Mouse (Mus musculus): ENCODE measurements around the gene Serpinb1b.
"Not testable (repeated sequence)": the region's sequence is repeated elsewhere in the genome, so short reads cannot be mapped to it uniquely, and the experiment has no call there.

Gene Serpinb1b

GRCm38 (mm10) chr13:33078056-33078705 lies at the start of gene Serpinb1b:
Gene Serpinb1b, plus strand, starts transcription at chr13:33078575.
- no peak for DNase-seq (ENCODE audit: low read depth, low spot score)

DNA sequence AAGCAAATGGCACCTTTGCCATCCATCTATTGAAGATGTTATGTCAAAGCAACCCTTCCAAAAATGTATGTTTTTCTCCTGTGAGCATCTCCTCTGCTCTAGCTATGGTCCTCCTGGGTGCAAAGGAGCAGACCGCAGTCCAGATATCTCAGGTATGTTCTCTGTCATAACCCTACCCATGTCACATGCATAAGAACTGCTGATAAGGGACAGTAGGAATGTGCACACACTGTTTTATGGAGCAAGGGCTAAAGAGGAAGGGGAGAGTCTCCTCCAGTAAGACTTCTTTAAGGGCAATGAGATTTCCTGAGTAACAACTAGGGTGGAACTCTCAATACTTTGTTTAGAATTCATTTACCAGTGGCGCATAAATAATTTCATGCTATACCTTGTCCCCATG lies 48.9 kb upstream of the Serpinb1b start:
- not testable (repeated sequence) for DNase-seq (ENCODE audit: low read depth, low spot score)

DNA sequence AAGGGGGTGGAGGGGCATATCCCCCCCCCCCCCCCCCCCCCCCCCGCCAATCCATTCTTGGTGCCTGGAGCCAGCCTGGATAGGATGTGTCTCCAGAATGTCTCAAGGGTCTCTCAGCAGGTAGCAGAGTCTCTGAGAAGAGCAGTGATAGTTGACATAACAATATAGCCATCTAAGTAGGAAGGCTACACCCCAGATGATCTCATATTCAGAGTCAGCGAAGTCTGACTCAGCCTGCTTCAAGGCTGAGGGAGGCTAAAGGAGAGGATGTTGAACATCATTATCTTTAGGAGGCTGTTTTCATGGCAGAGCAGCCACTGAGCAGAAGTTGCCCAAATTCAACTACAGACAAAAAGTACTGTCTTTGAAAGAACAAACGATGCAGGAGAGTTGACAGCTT lies 48.1 kb upstream of the Serpinb1b start:
- no peak for DNase-seq (ENCODE audit: low read depth, low spot score)

GRCm38 (mm10) chr13:33035506-33035905 lies 42.9 kb upstream of the Serpinb1b start:
- no peak for DNase-seq (ENCODE audit: low read depth, low spot score)

DNA sequence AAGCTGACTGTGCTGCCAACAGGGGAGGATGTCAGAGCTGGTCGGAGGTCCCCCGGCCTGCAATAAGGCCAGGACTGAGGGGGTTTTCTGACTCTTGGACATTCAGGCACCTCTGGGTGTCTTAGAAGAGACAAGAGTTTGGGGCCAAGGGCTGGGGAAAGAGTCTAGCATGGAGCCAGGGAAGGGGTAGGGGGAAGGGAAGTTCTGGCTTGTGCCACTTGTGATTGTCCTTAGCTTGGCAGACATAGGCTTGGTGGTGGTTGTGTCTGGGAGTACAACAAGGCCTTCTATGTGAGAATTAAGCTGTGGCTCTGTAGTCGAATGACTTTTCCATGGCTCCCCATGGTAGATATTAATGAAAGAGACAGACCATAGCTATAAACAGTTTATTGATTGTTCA lies 34.8 kb upstream of the Serpinb1b start:
- no peak for DNase-seq (ENCODE audit: low read depth, low spot score)

DNA sequence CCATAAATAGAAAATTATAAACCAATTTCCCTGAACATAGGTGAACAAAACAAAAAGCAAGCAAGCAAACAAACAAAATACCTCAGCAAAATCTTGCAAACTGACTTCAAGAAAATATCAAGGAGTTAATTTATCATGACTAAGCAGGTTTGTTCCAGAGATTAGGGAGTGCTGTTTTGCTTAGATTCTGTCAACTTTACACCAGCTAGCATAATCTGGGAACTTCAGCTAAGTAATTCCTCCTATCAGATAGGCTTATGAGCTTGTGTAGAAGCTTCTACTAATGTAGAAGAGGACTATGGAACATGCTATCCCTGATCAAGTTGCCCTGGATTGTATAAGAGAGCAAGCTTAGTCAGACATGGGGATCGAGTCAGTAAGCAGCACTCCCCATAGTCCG lies 31.1 kb upstream of the Serpinb1b start:
- no peak for DNase-seq (ENCODE audit: low read depth, low spot score)

DNA sequence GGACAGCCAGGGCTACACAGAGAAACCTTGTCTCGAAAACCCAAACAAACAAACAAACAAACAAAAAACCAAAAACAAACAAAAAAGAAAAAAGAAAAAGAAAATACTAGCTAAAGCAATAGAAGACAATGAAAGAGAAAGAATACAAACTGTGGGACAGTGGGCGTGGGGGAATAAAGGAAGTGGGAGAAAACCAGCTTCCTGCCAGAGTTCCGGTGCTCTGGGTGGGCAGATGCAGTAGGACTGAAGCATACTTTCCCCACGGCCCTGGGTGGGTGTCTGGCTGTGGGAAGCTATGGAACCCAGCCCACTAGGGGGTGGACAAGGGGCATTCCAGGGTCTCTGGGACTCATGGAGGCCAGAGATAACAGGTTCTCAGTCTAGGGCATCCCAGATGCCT lies 30.2 kb upstream of the Serpinb1b start:
- no peak for DNase-seq (ENCODE audit: low read depth, low spot score)

GRCm38 (mm10) chr13:33051697-33052096 lies 26.7 kb upstream of the Serpinb1b start:
- no peak for DNase-seq (ENCODE audit: low read depth, low spot score)

DNA sequence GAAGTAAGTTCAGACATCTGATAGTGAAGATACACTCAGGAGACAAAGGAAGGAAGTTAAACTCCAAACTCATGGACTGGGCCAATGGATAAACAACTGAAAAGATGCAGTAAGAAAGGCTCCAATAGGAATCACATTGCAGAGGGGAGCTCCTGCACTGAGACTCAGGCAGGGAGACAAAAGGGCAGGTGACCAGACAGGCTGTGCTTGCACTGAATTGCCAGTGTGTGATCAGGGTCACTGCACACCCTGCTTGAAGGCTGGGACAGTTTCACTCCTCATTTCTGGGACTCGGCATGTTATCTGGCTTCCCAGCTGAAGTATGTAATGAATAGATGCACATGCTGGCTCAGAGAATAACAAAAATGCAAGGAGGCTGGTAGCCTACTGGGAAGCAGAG lies 15.3 kb upstream of the Serpinb1b start:
- DNase-seq (ENCODE audit: low read depth, low spot score) = no peak

GRCm38 (mm10) chr13:33067387-33067977 lies 10.9 kb upstream of the Serpinb1b start:
- no peak for DNase-seq (ENCODE audit: low read depth, low spot score)

DNA sequence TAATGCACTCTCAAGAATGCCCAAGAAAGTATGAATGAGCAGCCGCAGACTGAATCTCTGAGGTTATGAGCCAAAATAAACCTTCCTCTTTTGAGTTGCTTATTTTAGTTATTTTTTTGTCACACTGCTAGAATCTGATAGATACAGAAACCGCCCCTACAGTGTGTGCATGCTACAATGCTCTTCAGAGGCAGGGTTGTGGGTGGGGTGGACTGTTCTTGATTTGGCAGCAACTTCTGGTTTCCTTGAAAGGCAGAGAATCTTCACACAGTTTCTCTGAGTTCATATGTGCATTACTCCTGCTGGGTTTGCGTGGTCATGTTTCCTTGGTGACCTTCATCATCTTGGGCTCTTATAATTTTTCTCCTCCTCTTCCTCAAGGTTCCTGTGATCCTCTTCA lies 10.2 kb upstream of the Serpinb1b start:
- no peak for DNase-seq (ENCODE audit: low read depth, low spot score)

- DNase-seq (ENCODE audit: low read depth, low spot score) = no peak
These were observed 6.6 kb upstream of the Serpinb1b start for GRCm38 (mm10) chr13:33071776-33072175.

DNA sequence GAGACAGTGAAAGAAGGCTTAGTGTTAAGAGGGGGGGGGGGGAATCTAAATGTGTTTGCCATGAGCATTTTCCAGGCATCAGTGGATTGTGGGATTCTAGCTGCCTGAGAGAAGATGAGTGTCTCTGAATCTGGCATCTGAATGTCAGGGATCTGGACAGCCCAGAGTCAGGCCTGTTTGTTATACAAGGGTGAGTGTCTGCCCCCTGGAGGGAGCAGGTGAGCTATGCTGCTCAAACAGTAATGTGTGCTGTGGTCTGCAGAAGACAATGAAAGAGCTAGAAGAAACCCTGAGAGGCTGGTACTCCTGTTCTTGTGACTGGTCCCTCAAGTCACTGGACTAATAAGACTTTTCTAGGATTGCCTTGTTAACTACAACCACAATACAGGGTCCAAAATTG lies 4.3 kb upstream of the Serpinb1b start:
- no peak for DNase-seq (ENCODE audit: low read depth, low spot score)

DNA sequence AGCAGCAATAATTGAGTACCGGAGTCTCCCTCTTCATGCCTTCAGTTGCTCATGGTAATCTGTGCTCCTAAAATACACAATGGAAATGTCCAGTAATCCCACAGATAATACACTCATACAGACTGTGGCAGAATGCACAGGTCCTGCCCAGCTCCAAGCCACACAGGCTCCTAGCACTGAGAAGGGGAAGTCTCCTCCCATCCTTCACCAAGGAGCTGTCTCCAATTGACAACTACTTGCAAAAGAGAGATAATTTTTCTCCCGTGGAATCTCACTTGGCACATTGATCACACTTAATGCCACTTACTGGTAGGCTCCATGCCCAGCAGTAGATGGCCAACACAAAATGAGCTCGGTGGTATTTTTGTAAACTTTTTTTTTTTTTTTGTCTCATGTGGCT lies 2.1 kb upstream of the Serpinb1b start:
- no peak for DNase-seq (ENCODE audit: low read depth, low spot score)

- DNase-seq (ENCODE audit: low read depth, low spot score) = no peak
These were observed 1.2 kb upstream of the Serpinb1b start for GRCm38 (mm10) chr13:33077026-33077685.

- no peak for DNase-seq (ENCODE audit: low read depth, low spot score)
These were observed 1.0 kb downstream of the Serpinb1b start for GRCm38 (mm10) chr13:33079391-33079790.

DNA sequence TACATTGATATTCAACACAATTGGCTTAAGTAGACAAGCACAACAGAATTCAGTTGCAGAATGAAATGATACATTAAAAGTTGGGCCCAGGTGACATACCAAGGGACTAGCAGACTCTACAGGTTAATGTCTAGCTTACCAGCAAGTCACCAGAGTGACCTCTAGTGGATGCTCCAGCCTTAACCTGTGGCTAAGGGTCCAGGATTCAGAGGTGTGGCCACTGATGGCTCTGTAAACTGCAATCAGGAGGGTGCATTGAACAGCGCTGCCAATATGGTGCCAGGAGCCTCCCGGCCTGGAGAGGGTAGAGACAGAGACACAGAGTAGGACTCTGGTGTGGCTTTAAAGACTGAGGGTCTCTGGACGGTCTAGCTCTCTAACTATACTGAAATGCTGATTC lies 2.0 kb downstream of the Serpinb1b start:
- DNase-seq (ENCODE audit: low read depth, low spot score) = no peak

- no peak for DNase-seq (ENCODE audit: low read depth, low spot score)
These were observed 5.5 kb downstream of the Serpinb1b start for GRCm38 (mm10) chr13:33083834-33084233.

DNA sequence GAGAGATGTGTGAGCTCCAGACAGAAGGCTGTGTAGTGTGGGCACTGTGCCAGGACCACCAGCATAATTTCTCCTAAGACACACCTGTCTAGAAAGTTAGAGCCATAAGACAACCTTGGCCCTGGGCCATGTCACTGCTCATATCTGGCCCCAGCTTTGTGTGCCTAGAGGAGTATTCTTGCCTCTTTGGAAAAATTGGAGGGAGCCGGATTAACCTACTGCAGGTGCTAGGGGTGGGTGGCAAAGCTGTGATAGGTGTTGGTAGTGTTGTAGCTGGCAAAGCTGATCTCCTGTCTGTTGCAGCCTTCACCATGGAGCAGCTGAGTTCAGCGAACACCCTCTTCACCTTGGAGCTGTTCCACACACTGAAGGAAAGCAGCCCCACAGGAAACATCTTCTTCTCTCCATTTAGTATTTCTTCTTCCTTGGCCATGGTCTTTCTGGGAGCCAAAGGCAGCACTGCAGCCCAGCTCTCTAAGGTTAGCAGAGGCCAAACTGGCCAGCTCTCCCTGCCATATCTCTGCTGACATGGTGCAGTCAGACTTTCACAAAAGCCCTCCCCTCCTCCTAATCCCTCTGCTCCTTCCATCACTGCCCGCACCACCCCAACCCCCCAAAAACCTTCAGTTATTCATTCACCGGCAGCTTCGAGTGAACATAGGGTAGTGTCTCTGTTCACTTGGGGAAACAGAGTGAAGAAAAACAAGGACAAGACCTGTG lies 6.8 kb downstream of the Serpinb1b start:
- no peak for DNase-seq (ENCODE audit: low read depth, low spot score)

GRCm38 (mm10) chr13:33085695-33086432 lies 7.5 kb downstream of the Serpinb1b start:
- no peak for DNase-seq (ENCODE audit: low read depth, low spot score)

- DNase-seq (ENCODE audit: low read depth, low spot score) = no peak
These were observed 11.2 kb downstream of the Serpinb1b start for GRCm38 (mm10) chr13:33089566-33089965.

GRCm38 (mm10) chr13:33090546-33090945 lies 12.2 kb downstream of the Serpinb1b start:
- no peak for DNase-seq (ENCODE audit: low read depth, low spot score)
